Mouse (Mus musculus) Patski (cell line): ENCODE measurements around the gene Frzb. TPM values are rescaled to one million over a fixed set of nuclear protein-coding genes. Genes with fewer than 3 reads are reported as not detected.
"Not testable (repeated sequence)": the region's sequence is repeated elsewhere in the genome, so short reads cannot be mapped to it uniquely, and the experiment has no call there.

Source experiments
- ATAC-seq: fragments of 100-300 bp; one replicate; pipeline ENCODE4 v1.8.0; 2021
- CTCF ChIA-PET: fragments of 350-600 bp; sonication (Branson Sonifier 250); formaldehyde crosslinking; loops from one replicate; lab custom pipeline; 2022; ENCODE audit warnings: inconsistent platforms; lab: Charles Lee
- POLR2A ChIA-PET: fragments of 350-600 bp; sonication (Branson Sonifier 250); formaldehyde crosslinking; loops from one replicate; lab custom pipeline; 2022; ENCODE audit warnings: antibody characterized with exemption, inconsistent platforms; lab: Charles Lee
- DNase-seq: peaks from one replicate; pipeline ENCODE4 v3.0.0-alpha.2; 2011; ENCODE audit warnings: low read depth, low spot score
- H3K27me3 ChIP-seq: fragments of 371-371 bp; one replicate; pipeline ENCODE4 v1.5.1; 2021
- CTCF ChIP-seq: fragments of 100-300 bp; IDR thresholded peaks from one replicate; pipeline ENCODE4 v1.5.1; 2021
- in situ Hi-C: fragments of 300-500 bp; cut with MboI; formaldehyde crosslinking; loops from 3 replicates; pipeline ENCODE4 v1.11.1; 2018; ENCODE audit warnings: low pct_unique_long_range_greater_than_20kb, mixed read lengths
- polyA plus RNA-seq: library from polyadenylated mRNA; unstranded; gene quantifications from one replicate; pipeline ENCODE4 v1.2.3, GENCODE M21; 2021

Gene Frzb
- 0.08 TPM for polyA plus RNA-seq

DNA sequence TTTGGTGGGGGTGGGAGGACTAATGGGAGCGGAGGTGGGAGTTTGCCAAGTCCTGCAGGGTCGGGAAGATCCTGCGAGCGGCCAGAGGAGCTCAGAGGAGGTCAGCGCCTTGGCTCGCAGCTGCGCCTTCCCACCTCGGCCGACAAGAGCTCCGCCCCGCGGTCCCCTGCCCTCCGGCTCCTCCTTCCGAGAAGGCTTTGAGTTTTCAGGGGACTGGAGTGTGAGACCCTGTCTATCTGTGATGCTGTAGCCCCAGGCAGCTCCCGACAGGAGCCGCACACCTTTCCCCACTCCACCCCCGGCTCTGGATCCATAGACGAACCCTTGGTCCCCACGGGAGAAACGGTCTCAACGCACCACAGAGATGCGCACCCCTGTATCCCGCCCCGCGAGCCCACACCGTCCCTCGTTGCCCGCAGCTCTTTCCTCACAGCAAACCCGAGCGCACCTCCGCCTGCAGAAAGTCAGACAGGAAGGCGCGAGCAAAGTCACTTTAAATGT is at the start of gene Frzb:
Gene Frzb (minus strand): TSS at position 335 of the 501 bp plus-strand sequence.
- DNase-seq (no peak), ATAC-seq (peak; percentile 84)
- peaks cover 34% of the 10 kb centered on the region for H3K27me3 ChIP-seq
- ChIA-PET CTCF (no interaction called here), POLR2A (no interaction called here)
- TF ChIP-seq CTCF, result no peak
- in situ Hi-C loops, result no loop called here

DNA sequence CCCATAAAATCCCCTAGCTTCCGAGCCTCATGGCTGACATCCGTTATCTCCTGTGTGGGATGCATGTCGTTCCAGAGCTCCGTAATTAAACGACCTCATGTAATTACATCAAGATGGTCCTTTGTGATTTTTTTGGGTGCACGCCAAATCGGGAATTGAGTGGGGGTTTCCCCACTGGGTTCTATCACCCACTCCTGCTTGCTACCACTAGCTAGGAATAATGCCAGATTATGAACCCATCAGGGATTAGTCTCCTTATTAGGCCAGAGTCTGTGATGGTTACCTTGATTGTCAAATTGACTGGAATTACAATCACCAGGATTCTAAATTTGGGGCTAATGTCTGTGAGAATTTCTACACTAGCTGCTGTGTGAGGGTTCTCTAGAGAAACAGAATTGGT is 47.9 kb upstream of the Frzb start:
- CTCF ChIA-PET, ATAC-seq, DNase-seq, in situ Hi-C loops, POLR2A ChIA-PET, H3K27me3 ChIP-seq: not testable (repeated sequence)

DNA sequence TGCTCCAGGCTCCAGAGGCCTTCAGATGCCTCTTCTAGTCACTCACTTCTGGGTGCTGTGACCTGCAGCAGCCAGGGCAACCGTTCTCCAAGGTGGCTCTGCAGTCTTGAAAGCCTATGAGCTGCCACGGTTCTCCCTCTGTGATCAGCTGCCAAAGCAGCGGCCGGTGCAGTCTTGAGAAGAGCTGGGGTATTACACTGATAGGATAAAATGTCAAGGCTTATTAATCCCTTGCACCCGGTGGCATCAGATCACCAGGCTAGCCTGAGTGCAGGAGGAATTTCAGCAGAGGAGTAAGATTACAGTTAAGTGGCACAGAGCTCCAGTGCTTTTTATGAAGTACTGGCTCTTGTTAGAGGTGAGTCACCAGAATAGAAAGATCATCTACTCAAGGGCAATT is 39.4 kb upstream of the Frzb start:
- ChIA-PET CTCF (interaction anchor here (0.8 kb wide), 1 partner anchor 11 kb away, joined by 3 read pairs; no protein-coding TSS in a partner anchor), POLR2A (no interaction called here)
- TF ChIP-seq CTCF, result no peak
- DNase-seq (no peak), ATAC-seq (peak; percentile 47)
- peaks cover 10% of the 10 kb centered on the region for H3K27me3 ChIP-seq
- in situ Hi-C loops, result no loop called here

DNA sequence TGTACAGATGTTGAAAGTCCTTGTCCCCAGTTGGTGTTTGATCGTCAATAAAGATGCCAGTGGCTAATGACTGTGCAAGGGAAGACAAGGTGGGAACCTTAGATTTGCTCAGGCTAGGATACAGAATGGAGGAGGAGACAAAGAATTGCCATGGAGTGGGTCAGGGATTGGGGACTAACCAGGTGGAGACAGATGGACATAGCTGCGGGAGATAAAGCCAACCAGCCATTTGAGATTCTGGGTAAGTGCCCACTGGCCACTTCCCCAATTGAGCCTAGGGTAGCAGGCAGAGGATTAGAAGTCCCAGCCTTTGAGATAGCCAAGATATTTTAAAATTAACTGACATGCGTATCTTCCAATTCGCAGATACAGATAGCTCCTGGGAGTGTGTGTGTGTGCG is 37.5 kb upstream of the Frzb start:
- ATAC-seq (no peak), DNase-seq (no peak)
- ChIA-PET CTCF (interaction anchor here (0.7 kb wide), 1 partner anchor 15 kb away, joined by 3 read pairs; no protein-coding TSS in a partner anchor), POLR2A (no interaction called here)
- in situ Hi-C loops, result no loop called here
- no peak for TF ChIP-seq CTCF
- H3K27me3 ChIP-seq, result peaks cover 16% of the 10 kb centered on the region

DNA sequence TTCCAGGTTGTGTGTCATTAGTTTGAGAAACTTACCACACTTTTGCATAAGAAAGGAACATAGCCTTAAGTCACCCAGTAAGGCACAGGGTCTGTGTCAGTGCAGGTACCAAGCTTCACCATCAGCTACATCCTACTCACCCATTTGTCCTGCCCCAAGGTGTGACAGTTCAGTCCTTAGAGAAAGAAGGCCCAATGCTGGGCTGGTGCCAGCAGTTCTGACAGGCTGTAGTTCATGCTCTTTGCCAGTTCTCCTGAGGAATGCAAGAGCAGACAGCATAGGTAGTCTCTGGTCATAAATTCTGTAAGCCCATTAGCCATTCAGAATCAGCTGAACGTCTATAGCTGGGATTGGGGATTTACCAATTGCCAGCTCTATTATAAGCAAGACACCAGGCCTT is 28.4 kb upstream of the Frzb start:
- ATAC-seq (no peak), DNase-seq (no peak)
- ChIA-PET POLR2A (no interaction called here), CTCF (no interaction called here)
- in situ Hi-C loops, result no loop called here
- peaks cover 9% of the 10 kb centered on the region for H3K27me3 ChIP-seq
- TF ChIP-seq CTCF, result no peak

DNA sequence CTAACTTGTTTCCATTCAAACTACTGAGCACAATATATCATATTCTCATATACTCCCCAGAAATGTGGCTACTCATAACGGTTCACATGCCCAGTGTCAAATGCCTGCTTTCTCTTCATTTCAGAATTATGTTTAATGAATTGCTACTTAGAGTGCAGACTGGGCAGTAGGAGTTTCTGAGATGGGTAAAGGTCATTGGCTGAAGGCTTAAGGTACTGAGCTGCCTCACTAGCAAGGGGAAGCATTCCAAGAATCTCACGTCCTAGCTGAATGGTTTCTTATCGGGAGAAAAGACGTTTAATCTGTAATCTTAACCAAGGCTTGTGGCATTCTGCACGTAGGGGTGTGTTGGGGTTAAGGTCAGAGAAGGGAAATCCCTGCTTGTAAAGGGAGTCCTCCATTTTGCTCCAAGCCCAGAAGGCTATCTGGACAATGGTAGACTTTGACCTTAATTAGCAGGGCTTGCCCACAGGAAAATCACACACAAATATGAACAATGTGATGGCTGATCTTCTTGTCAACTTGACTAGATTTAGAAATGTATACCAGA is 26.9 kb upstream of the Frzb start:
- ATAC-seq (no peak), DNase-seq (no peak)
- in situ Hi-C loops, result no loop called here
- ChIA-PET POLR2A (no interaction called here), CTCF (no interaction called here)
- peaks cover 7% of the 10 kb centered on the region for H3K27me3 ChIP-seq
- no peak for TF ChIP-seq CTCF

DNA sequence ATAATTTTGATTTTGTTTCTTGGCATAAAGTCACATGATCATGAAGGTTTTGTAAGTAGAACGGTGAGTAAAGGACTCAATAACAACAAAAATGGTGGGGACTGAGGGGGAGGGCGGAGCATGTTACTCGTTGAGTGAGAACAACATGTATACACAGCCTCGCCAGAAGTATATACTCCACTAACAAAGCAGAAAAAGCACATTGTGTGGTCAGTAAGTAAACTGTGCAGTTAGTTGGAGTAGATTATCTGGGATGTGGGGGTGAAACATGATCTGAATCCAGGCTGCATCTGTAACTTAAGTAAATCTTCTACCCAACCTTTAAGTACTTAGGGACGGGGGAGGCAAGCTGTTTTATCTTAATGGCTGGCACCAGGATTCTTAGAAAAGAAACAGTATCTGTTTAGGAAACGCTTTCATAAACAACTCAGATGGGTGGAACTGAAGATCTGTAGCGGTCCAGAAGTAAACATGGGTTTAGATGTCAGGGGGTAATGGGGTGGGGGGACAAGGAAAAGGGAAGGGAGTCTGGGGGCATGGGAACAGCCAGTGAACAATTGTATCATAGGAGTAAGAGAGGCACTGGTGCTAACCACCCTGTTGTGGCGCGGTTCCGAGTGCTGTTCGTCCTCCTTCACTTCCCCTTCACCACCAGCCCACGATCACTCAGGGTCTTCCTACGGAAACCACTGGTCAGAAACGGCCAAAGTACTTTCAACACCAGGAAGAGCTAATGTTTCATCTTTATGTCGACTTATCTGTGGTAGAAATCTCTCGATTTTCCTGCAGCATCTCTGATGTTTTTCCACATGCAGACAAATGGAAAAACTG is 18.8 kb upstream of the Frzb start:
- ChIA-PET CTCF (no interaction called here), POLR2A (no interaction called here)

DNA sequence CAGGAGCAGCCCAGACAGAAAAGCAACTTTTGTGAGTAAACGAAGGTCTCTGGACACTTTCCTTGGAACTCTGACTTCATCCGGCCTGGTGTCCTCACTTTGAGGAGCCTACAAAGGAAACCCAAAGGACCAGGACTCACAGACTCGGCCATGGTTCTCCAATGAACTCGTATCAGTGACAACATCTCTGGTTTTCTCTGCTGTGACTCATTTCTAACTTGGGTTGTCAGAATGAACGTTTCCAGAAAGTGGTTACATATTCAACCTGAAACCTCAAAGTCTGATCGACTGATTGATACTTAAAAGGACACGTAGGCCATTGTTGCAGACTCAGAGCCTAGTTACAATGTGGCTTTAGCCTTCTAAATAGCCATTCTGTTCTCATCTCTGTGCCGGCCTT is 14.4 kb upstream of the Frzb start:
- POLR2A ChIA-PET, result no interaction called here
- ATAC-seq, result no peak
- DNase-seq, result no peak
- TF ChIP-seq CTCF, result no peak
- peaks cover 3% of the 10 kb centered on the region for H3K27me3 ChIP-seq
- CTCF ChIA-PET, result no interaction called here
- in situ Hi-C loops, result no loop called here

More for the DNA sequence above, 18.8 kb upstream of the Frzb start:
- in situ Hi-C loops, result no loop called here
- ATAC-seq (no peak), DNase-seq (no peak)
- peaks cover 4% of the 10 kb centered on the region for H3K27me3 ChIP-seq
- TF ChIP-seq CTCF, result no peak

DNA sequence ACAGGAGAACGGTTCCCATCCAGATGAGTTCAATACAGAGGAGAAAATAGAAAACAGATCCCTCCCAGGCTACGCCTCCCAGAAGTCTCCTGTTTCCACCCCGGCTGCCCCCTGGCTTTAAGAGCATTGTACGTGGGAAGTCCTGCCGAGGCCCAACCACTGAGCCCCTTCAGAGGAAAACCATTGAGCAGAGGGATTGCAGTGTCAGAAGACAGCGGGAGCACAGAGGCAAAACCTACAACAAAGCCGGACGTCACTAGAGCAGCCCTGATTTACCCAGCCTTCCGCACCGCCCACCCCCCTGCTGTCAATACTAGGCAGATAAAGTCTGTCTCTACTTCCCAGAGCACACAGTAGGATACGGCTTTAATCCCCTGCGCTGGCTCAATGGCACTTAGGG is 806 bp upstream of the Frzb start:
- DNase-seq (no peak), ATAC-seq (no peak)
- no peak for TF ChIP-seq CTCF
- CTCF ChIA-PET, result no interaction called here
- POLR2A ChIA-PET, result no interaction called here
- H3K27me3 ChIP-seq, result peaks cover 40% of the 10 kb centered on the region
- in situ Hi-C loops, result no loop called here

DNA sequence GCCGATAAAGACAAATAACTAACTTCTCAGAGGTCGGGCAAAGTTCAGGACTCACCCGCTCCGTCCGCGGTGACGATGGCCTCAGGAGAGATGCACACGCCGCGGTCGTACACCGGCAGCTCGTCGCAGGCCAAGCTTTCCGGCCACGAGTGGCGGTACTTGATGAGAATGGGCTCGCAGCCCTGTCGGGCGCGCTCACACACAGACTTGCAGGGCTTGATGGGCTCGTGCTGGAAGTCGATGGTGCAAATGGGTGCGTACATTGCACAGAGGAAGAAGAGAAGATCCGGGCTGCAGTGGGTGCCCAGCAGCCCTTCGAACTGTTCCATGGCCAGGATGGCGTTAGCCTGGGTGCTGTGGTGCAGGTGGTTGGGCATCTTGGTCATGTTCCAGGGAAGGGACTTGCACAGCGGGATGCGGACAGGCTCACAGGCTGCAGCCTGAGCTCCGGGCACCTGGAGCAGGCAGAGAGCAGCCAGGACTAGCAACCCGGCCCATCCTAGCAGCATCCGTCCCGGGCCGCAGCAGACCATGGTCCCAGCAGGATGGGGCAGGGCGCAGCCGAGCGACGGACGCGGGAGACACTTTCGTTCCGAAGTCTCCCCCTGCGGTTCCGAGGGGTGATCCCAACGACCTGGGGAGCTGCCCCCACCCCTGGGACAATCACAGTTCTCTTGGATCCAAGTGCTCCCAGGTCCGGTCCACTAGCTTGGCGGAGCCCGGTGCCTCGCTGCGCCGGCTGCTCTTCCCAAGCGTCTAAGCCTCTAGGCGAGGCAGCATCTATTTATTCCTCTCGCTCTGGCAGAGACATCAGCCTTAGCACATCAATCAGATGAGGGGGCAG is 895 bp downstream of the Frzb start:
- ChIA-PET CTCF (no interaction called here), POLR2A (interaction anchor here (0.5 kb wide), 1 partner anchor 68 kb away, joined by 3 read pairs; no protein-coding TSS in a partner anchor)
- in situ Hi-C loops, result no loop called here
- peaks cover 34% of the 10 kb centered on the region for H3K27me3 ChIP-seq
- DNase-seq (no peak), ATAC-seq (peak; percentile 52)
- TF ChIP-seq CTCF, result no peak
